Mouse (Mus musculus): Measurements from ENCODE around the gene Itpk1. TPM values are rescaled to one million over a fixed set of nuclear protein-coding genes. Genes with fewer than 3 reads are reported as not detected.
A peak's percentile ranks its signal among the peaks of the same experiment; 100 is the strongest.

Itpk1 gene
- polyA plus RNA-seq, 1 experiment from 2014 or later: 5.5 TPM

GRCm38 (mm10) chr12:102686321-102686720, 18.4 kb downstream of the Itpk1 start:
- Histone ChIP-seq H3K9me3 (replicated peaks) (no peaks in the 10 kb centered on the region), H3K27ac (ENCODE audit: poor library complexity, severe bottlenecking) (no peak overlapping the region), H3K4me3 (no peak overlapping the region), H3K4me1 (replicated peaks) (peaks cover 48% of the 10 kb centered on the region), H3K4me2 (no peak overlapping the region), H3K27me3 (replicated peaks) (no peaks in the 10 kb centered on the region), H3K9ac (no peak overlapping the region), H3K36me3 (no peaks in the 10 kb centered on the region)
- WGBS: 85% methylated on average over 5 of the region's 5 CpGs
- no peak for ATAC-seq (ENCODE audit: insufficient number of reproducible peaks, low FRiP score)

GRCm38 (mm10) chr12:102685523-102685931, 19.2 kb downstream of the Itpk1 start:
- no peak overlapping the region for H3K27ac ChIP-seq (ENCODE audit: poor library complexity, severe bottlenecking)
- no peaks in the 10 kb centered on the region for H3K36me3 ChIP-seq
- no peaks in the 10 kb centered on the region for H3K27me3 ChIP-seq (replicated peaks)
- no peak overlapping the region for H3K4me2 ChIP-seq
- H3K4me3 ChIP-seq: no peak overlapping the region
- WGBS: 48% methylated on average over 9 of the region's 9 CpGs
- H3K4me1 ChIP-seq (replicated peaks): peaks cover 49% of the 10 kb centered on the region
- no peak for ATAC-seq (ENCODE audit: insufficient number of reproducible peaks, low FRiP score)
- no peaks in the 10 kb centered on the region for H3K9me3 ChIP-seq (replicated peaks)
- no peak overlapping the region for H3K9ac ChIP-seq

DNA sequence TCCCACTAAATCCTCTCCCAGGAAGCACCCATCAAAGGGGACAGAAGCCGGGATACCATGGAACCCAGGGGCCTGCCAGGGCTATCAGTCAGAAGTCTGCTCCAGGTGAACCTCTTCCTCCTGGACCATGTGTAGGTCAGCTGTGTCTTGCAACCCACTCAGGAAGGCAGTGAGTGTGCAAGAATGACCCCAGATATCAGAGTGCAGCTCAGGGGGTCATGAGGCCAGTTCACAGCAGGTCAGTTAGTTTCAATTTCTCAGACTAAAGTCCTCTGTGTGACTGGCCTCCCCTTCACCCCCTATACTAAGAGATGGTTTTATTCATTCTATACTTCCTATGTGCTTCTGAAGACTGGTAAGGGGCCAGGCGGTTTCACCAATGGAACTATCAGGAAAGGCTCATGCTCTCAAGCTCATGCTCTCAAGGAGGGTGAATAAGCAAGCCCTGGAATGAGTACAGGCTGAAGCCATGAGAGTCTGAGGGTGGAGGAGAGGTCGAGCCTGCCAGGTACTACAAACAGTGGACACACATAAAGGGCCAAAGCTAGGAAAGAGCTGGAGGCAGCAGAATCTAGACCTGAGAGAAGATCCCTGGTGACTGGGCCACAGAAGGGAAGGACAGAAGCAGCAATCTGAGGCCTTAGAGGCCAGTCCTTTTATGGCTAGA, 19.9 kb downstream of the Itpk1 start:
- Histone ChIP-seq H3K27me3 (replicated peaks) (no peaks in the 10 kb centered on the region), H3K4me1 (replicated peaks) (peaks cover 46% of the 10 kb centered on the region), H3K36me3 (no peaks in the 10 kb centered on the region), H3K27ac (ENCODE audit: poor library complexity, severe bottlenecking) (no peak overlapping the region), H3K4me2 (no peak overlapping the region), H3K4me3 (no peak overlapping the region), H3K9me3 (replicated peaks) (no peaks in the 10 kb centered on the region), H3K9ac (no peak overlapping the region)
- 71% methylated on average over 3 of the region's 3 CpGs for WGBS
- no peak for ATAC-seq (ENCODE audit: insufficient number of reproducible peaks, low FRiP score)

DNA sequence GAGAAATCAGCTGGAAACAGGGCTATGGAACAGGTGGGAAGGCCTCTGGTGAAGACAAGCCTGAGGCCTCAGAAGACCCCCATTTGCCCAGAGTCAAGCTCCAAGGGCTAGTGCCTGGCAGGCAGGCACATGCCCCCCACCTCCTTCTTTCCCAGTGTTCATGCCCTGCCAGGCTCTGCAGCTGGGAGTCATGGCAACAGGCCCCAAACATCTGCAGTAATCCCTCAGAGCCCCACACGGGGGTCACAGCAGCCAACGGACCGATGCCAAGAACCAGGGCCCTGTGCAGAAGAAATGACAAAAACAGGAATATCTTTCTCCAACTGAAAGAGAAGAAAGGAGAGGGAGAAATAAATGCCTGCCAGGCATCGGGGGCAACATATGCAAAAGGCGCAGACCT, 20.8 kb downstream of the Itpk1 start:
- no peaks in the 10 kb centered on the region for H3K27me3 ChIP-seq (replicated peaks)
- no peak overlapping the region for H3K4me2 ChIP-seq
- H3K4me1 ChIP-seq (replicated peaks): peaks cover 43% of the 10 kb centered on the region
- no peaks in the 10 kb centered on the region for H3K36me3 ChIP-seq
- no peak for ATAC-seq (ENCODE audit: insufficient number of reproducible peaks, low FRiP score)
- no peak overlapping the region for H3K27ac ChIP-seq (ENCODE audit: poor library complexity, severe bottlenecking)
- no peaks in the 10 kb centered on the region for H3K9me3 ChIP-seq (replicated peaks)
- WGBS: 78% methylated on average over 5 of the region's 5 CpGs
- H3K9ac ChIP-seq: no peak overlapping the region
- H3K4me3 ChIP-seq: no peak overlapping the region

GRCm38 (mm10) chr12:102683438-102683837, 21.3 kb downstream of the Itpk1 start:
- H3K4me3 ChIP-seq: no peak overlapping the region
- ATAC-seq (ENCODE audit: insufficient number of reproducible peaks, low FRiP score): no peak
- H3K27ac ChIP-seq (ENCODE audit: poor library complexity, severe bottlenecking): no peak overlapping the region
- H3K9ac ChIP-seq: no peak overlapping the region
- no peak overlapping the region for H3K4me2 ChIP-seq
- H3K27me3 ChIP-seq (replicated peaks): no peaks in the 10 kb centered on the region
- no peaks in the 10 kb centered on the region for H3K9me3 ChIP-seq (replicated peaks)
- WGBS: 83% methylated on average over 6 of the region's 6 CpGs
- no peaks in the 10 kb centered on the region for H3K36me3 ChIP-seq
- peaks cover 43% of the 10 kb centered on the region for H3K4me1 ChIP-seq (replicated peaks)

DNA sequence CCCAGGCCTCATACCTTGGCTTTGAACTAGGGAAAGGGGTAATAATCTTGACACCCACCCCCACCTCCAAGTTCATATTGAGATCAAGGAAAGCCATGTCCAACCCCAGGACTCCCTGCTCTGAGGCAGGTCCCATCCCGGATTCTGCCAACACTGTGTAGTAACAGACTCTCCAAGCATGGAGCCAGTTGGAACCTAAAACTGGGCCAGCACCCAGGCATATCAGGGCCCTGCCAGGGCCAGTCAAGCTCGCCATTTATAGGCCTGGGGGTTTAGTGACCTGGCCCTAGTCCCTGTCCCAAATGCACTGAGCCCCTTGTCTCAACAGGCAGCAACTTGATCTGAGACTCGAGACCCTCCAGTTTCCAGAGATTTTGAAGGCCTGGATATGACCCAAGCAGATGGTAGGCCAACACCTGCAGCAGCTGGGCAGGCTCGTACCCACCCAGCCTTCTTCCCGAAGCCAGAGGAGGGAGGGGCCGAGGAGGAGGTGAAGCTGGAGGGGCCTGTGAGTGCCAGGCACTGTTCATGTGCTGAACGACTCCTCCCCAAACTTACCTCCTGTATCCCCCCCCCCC, 21.9 kb downstream of the Itpk1 start:
- ATAC-seq (ENCODE audit: insufficient number of reproducible peaks, low FRiP score): no peak
- Histone ChIP-seq H3K4me1 (replicated peaks) (peaks cover 43% of the 10 kb centered on the region), H3K4me3 (no peak overlapping the region), H3K9me3 (replicated peaks) (no peaks in the 10 kb centered on the region), H3K4me2 (no peak overlapping the region), H3K27me3 (replicated peaks) (no peaks in the 10 kb centered on the region), H3K36me3 (no peaks in the 10 kb centered on the region), H3K9ac (no peak overlapping the region), H3K27ac (ENCODE audit: poor library complexity, severe bottlenecking) (no peak overlapping the region)
- WGBS: 83% methylated on average over 7 of the region's 7 CpGs

GRCm38 (mm10) chr12:102682085-102682484, 22.6 kb downstream of the Itpk1 start:
- Histone ChIP-seq H3K27me3 (replicated peaks) (no peaks in the 10 kb centered on the region), H3K4me1 (replicated peaks) (peaks cover 43% of the 10 kb centered on the region), H3K9ac (no peak overlapping the region), H3K4me3 (no peak overlapping the region), H3K27ac (ENCODE audit: poor library complexity, severe bottlenecking) (no peak overlapping the region), H3K9me3 (replicated peaks) (no peaks in the 10 kb centered on the region), H3K4me2 (no peak overlapping the region), H3K36me3 (no peaks in the 10 kb centered on the region)
- 37% methylated on average over 5 of the region's 5 CpGs for WGBS
- peak; percentile 71 for ATAC-seq (ENCODE audit: insufficient number of reproducible peaks, low FRiP score)

DNA sequence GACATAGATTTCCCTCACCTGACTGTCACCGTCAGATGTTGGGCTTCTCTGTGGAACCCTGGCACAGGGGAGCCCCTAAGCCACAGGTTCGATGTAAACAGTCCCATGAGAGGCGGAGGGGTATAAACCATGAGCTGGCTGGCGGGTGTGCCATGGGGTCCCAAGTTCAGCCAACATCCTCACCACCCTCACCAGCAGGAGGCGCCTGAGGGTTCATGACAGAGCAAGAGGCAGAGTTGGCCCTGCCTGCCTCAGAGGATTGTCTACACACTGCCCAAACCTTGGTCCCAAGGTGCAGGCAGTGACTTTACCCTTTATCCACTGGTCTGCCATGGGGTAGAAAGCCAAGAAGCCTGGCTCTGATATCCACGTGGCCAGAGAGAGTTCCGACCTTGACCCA, 23.1 kb downstream of the Itpk1 start:
- Histone ChIP-seq H3K9ac (no peak overlapping the region), H3K36me3 (no peaks in the 10 kb centered on the region), H3K4me3 (no peak overlapping the region), H3K9me3 (replicated peaks) (no peaks in the 10 kb centered on the region), H3K4me1 (replicated peaks) (peaks cover 43% of the 10 kb centered on the region), H3K4me2 (no peak overlapping the region), H3K27ac (ENCODE audit: poor library complexity, severe bottlenecking) (no peak overlapping the region), H3K27me3 (replicated peaks) (no peaks in the 10 kb centered on the region)
- no peak for ATAC-seq (ENCODE audit: insufficient number of reproducible peaks, low FRiP score)
- WGBS: 72% methylated on average over 7 of the region's 7 CpGs

DNA sequence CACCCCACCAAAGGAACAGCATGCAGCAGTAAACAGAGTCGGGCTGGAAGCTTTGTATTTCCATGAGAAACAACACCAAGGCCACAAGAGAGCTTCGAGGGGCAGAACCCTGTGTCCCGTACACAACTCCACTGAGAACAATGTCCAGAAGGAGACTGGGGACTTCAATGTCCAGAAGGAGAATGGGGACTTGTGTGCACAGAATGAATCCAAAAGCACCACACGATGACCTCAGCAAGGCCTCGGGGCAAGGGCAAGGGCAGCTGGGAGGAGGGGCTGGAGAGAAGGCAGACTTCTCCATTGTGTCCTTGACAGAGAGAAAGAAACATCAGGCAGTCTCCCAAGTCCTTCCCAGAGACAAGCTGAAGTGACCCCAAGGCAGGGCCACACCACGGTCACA, 25.9 kb downstream of the Itpk1 start:
- Histone ChIP-seq H3K9ac (no peak overlapping the region), H3K36me3 (no peaks in the 10 kb centered on the region), H3K27ac (ENCODE audit: poor library complexity, severe bottlenecking) (no peak overlapping the region), H3K4me2 (no peak overlapping the region), H3K9me3 (replicated peaks) (no peaks in the 10 kb centered on the region), H3K4me3 (no peak overlapping the region), H3K4me1 (replicated peaks) (peaks cover 23% of the 10 kb centered on the region), H3K27me3 (replicated peaks) (no peaks in the 10 kb centered on the region)
- 62% methylated on average over 6 of the region's 6 CpGs for WGBS
- ATAC-seq (ENCODE audit: insufficient number of reproducible peaks, low FRiP score): no peak

GRCm38 (mm10) chr12:102677089-102677488, 27.6 kb downstream of the Itpk1 start:
- no peak overlapping the region for H3K27ac ChIP-seq (ENCODE audit: poor library complexity, severe bottlenecking)
- H3K9me3 ChIP-seq (replicated peaks): no peaks in the 10 kb centered on the region
- no peaks in the 10 kb centered on the region for H3K36me3 ChIP-seq
- H3K4me2 ChIP-seq: no peak overlapping the region
- H3K27me3 ChIP-seq (replicated peaks): no peaks in the 10 kb centered on the region
- 76% methylated on average over 3 of the region's 3 CpGs for whole genome bisulfite sequencing
- no peak for ATAC-seq (ENCODE audit: insufficient number of reproducible peaks, low FRiP score)
- peaks cover 17% of the 10 kb centered on the region for H3K4me1 ChIP-seq (replicated peaks)
- no peak overlapping the region for H3K4me3 ChIP-seq
- H3K9ac ChIP-seq: no peak overlapping the region

DNA sequence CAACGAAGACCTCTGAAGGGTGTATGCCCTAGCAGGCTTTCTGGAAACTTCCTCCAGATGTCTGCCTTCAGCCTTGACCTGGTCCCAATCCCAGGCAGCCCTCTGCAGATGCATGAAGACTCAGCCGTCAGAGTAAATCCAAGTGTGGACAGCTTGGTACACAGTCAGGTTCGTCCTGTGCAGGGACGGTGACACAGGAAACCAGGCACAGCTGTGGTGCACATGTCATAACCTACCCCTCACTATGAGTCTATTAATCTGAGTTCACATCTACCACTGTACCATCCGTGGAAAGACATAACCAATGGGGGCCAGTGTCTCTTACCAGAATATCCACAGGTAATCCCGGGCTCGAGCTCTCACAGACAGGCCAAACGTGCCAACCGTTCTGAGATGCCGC, 30.2 kb downstream of the Itpk1 start:
- ATAC-seq (ENCODE audit: insufficient number of reproducible peaks, low FRiP score): no peak
- 85% methylated on average over 10 of the region's 10 CpGs for WGBS

DNA sequence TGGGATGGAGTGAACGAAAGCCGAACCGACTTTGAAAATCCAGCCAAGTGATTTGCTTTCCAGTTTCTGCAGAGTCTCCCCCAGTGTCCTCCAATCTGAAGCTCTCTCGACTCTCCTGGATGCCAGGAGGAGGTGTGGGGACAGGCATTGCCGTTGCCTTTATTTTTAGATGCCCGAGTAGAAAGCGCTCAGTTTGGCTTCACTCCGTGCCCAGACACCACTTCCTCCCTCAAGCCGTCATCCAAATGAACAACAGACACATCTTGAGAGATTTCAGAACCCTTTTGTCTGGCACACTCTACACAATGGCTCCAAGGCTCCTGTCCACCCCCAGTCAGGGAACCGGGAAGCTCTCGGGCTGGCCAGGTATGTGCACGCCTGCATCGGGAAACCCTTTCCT, 30.6 kb downstream of the Itpk1 start:
- no peak for ATAC-seq (ENCODE audit: insufficient number of reproducible peaks, low FRiP score)
- Histone ChIP-seq H3K27ac (ENCODE audit: poor library complexity, severe bottlenecking) (no peak overlapping the region), H3K36me3 (no peaks in the 10 kb centered on the region), H3K4me2 (no peak overlapping the region), H3K4me3 (no peak overlapping the region), H3K9ac (no peak overlapping the region), H3K4me1 (replicated peaks) (0 out of 2 replicates have a peak, but pooled peaks cover 8% of the 10 kb centered on the region), H3K27me3 (replicated peaks) (no peaks in the 10 kb centered on the region), H3K9me3 (replicated peaks) (no peaks in the 10 kb centered on the region)
- WGBS: 68% methylated on average over 13 of the region's 13 CpGs

More for the DNA sequence above, 30.2 kb downstream of the Itpk1 start:
- Histone ChIP-seq H3K4me1 (replicated peaks) (0 out of 2 replicates have a peak, but pooled peaks cover 8% of the 10 kb centered on the region), H3K36me3 (no peaks in the 10 kb centered on the region), H3K27ac (ENCODE audit: poor library complexity, severe bottlenecking) (no peak overlapping the region), H3K9ac (no peak overlapping the region), H3K4me2 (no peak overlapping the region), H3K9me3 (replicated peaks) (no peaks in the 10 kb centered on the region), H3K27me3 (replicated peaks) (no peaks in the 10 kb centered on the region), H3K4me3 (no peak overlapping the region)

All from heart, embryonic 12.5 days (tissue).